Mouse (Mus musculus) gastrocnemius, adult 2 months (tissue): ENCODE measurements at regions not wholly inside any gene's neighbourhood (a gene's known extent, or its start where the extent isn't known, plus 50 kb on each side); places are given as distances from the start of the nearest gene placed in this dataset.

Experiments
- DNase-seq: peaks from one replicate; pipeline ENCODE4 v3.0.0; 2022
- H3K27ac ChIP-seq: fragments of 200-600 bp; 2 replicates; pipeline ENCODE4 v1.8.1; 2022; ENCODE audit warnings: mild to moderate bottlenecking
- H3K4me3 ChIP-seq: fragments of 200-600 bp; 2 replicates; pipeline ENCODE4 v1.8.1; 2022; ENCODE audit warnings: mild to moderate bottlenecking, moderate library complexity
- CTCF ChIP-seq: fragments of 200-600 bp; IDR thresholded peaks from 2 replicates; pipeline ENCODE4 v1.8.1; 2022; ENCODE audit warnings: antibody characterized with exemption, mild to moderate bottlenecking, moderate library complexity
- intact Hi-C: fragments of 180-260 bp; cut with DNase I; formaldehyde crosslinking; loops from one replicate; pipeline ENCODE4 v1.15.1; 2025

DNA sequence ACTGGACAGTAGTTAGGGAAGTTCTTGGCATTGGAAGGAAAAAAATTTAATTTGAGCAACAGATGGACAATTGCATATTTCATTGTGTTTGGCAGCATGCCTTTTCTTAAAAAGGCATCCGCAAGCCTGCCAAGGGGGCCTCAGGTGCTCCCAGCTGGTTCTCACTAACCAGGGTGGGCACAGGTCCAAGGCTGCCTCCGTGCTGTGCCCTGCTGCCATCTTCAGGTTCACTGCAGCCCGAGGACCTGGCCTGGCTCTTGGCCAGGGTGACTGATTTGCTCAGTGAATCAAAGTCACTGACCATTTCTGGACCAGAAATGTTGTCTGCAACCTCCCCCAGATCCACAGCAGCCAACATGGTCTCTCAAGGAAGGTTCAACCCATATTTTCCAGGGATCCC is 263.3 kb upstream of the Mgmt start:
- intact Hi-C loops: no loop called here
- TF ChIP-seq CTCF: peak; percentile 14; the same call in 1 of the 2 replicates
- Histone ChIP-seq H3K27ac (no peak overlapping the region), H3K4me3 (no peak overlapping the region)
- peak; percentile 59 for DNase-seq

DNA sequence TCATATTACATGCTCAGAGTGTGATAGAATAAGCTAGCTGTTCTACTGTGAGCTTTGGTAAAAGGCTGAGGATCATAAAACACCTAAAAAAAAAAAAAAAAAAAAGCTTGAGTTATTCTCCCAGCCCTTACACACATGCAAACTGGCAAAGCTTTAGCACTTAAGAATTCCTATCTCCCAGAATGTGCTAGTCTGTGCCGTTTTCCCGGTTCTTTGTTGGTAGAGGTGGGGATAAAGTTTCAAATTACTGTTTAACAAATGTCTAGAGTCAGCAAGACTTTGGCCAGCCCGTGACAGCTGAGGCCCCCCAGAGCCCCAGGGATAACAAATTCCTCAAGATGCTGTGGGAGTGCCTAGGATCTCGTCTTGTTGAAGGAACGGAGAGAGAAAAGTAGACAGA is 254.3 kb upstream of the Mgmt start:
- TF ChIP-seq CTCF: no peak
- DNase-seq: no peak
- Histone ChIP-seq H3K27ac (no peak overlapping the region), H3K4me3 (no peak overlapping the region)
- intact Hi-C loops: loop anchor here (5.0 kb wide), 1 partner anchor 153 kb away; no protein-coding TSS in a partner anchor

DNA sequence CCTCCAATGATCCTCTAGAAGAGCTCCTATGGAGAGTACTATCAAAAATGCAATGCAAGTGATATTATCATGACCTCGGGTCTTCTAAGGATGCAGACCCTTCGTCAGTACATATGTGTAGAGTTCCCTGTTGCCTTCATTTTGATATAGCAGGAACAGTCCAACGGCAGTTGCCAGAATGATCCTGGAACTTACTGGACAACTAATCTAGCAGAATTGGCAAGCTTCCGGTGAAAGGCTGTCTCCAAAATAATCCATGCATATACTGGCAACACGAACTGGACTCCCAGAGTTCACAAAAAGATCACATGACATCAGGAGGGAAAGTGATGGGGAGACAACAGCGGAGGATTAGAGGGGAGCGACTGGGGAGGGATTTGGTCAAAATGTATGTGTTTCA is 253.6 kb upstream of the Mgmt start:
- intact Hi-C loops: loop anchor here (5.0 kb wide), 1 partner anchor 153 kb away; no protein-coding TSS in a partner anchor
- no peak for TF ChIP-seq CTCF
- H3K27ac ChIP-seq: no peak overlapping the region
- no peak overlapping the region for H3K4me3 ChIP-seq
- DNase-seq: no peak

DNA sequence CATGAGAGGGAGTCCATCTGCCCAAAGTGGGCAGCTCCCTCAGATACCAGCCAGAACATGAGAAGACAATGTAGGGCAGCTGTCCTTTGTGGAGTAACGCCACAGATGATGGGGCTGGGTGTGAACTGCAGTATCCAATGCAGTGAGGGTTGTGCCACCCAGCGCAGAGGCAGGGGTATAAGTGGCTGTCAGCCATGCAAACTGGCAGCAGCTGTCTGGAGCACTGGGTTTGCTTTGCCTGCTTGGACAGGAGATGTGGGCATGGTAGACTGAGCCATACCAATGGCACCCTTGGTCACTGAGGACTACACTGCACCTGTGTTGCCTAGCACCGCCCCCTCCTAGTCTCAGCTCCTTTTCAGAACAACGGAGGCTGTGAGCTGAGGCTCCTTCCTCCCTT is 244.6 kb upstream of the Mgmt start:
- Histone ChIP-seq H3K4me3 (no peak overlapping the region), H3K27ac (no peak overlapping the region)
- intact Hi-C loops: no loop called here
- TF ChIP-seq CTCF: no peak
- no peak for DNase-seq

DNA sequence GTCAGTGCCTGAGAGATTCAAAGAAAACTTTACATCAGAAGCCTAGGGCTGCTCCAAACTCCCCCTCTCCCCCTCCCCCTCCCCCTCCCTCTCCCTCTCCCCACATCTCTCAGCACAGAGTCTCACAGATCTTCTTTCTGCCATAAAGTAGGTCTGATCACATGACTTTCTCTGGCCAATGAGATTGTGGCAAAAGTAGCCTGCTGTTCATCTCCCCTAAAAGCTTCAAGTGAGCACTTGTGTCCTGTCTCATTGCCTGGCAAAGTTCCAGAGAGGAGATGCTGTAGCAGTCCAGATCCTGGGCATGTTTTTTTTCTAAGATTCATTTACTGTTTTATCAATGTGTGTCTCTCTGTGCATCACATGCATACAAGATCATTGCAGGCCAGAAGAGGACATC is 234.5 kb upstream of the Mgmt start:
- Histone ChIP-seq H3K27ac (no peak overlapping the region), H3K4me3 (no peak overlapping the region)
- DNase-seq: no peak
- no peak for TF ChIP-seq CTCF
- intact Hi-C loops: no loop called here

DNA sequence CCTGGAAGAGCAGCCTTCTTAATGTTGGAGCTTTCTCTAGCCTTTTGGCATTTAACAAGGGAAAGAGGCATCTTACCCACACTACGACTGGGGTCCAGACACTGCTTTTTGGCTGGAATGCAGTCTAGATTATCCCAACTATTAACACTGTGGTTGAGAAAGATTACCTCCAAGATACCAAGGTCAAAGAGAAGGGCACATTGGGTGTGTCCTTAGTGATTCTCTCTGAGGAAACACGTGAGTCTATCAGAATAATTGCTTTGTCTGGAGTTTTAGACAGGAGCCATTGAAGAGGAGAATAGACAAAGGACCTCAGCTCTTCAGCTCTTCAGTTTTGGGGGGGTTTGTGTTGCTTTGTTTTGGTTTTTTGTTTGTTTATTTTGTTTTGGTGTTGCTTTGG is 234.0 kb upstream of the Mgmt start:
- no peak for TF ChIP-seq CTCF
- intact Hi-C loops: no loop called here
- H3K4me3 ChIP-seq: no peak overlapping the region
- H3K27ac ChIP-seq: no peak overlapping the region
- DNase-seq: no peak

GRCm38 (mm10) chr7:136664424-136665082 is 229.9 kb upstream of the Mgmt start:
- TF ChIP-seq CTCF: no peak
- no peak overlapping the region for H3K4me3 ChIP-seq
- intact Hi-C loops: no loop called here

DNA sequence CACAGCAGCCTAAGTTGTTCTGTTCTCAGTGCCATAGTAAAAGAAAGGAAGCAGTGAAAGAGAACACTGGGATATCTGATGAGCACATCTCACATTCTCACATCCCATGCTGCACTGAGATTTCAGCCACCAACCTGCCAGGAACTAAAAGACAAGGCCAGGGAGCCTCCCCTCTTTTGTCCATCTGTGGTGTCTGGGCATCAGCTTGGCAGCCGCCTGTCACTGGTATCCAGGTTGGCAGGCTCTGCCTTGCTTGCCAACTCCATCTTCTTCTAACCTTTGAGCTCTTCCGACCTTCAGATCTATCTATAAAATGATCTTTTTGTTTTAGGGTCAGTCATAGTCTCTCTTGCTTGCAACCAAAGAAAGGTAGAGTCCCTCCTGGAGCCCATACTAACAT is 228.5 kb upstream of the Mgmt start:
- no peak overlapping the region for H3K4me3 ChIP-seq
- H3K27ac ChIP-seq: no peak overlapping the region
- no peak for TF ChIP-seq CTCF
- intact Hi-C loops: no loop called here
- no peak for DNase-seq

More at GRCm38 (mm10) chr7:136664424-136665082, 229.9 kb upstream of the Mgmt start:
- H3K27ac ChIP-seq: no peak overlapping the region
- DNase-seq: no peak

- intact Hi-C loops: no loop called here
- Histone ChIP-seq H3K4me3 (no peak overlapping the region), H3K27ac (no peak overlapping the region)
- DNase-seq: no peak
- no peak for TF ChIP-seq CTCF
Observed at GRCm38 (mm10) chr7:136666707-136667106, 227.7 kb upstream of the Mgmt start.

DNA sequence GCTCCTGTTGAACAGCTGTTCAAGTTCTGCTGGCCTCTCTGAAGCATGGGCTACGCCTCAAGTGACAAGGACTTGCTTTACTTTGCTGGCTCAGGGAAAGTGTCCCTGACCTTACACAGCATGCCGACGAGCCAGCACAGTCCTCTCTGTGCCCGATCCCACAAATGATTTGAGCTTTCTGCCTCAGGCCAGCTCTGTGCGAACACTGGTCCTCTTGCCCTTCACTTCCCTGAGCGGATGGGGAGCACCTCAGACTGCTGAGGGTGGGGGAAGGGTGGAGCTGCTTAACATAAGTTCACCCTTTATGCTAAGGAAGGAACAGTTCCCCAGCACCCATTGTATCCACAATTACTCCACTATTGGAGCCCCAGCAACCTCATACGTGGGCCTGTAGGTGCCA is 223.7 kb upstream of the Mgmt start:
- intact Hi-C loops: no loop called here
- DNase-seq: no peak
- no peak for TF ChIP-seq CTCF
- H3K4me3 ChIP-seq: no peak overlapping the region
- no peak overlapping the region for H3K27ac ChIP-seq

- TF ChIP-seq CTCF: no peak
- no peak overlapping the region for H3K27ac ChIP-seq
- intact Hi-C loops: no loop called here
- no peak for DNase-seq
- no peak overlapping the region for H3K4me3 ChIP-seq
Observed at GRCm38 (mm10) chr7:136674159-136674558, 220.3 kb upstream of the Mgmt start.

- TF ChIP-seq CTCF: no peak
- H3K27ac ChIP-seq: peak overlapping the region; percentile 63; the same call in 1 of the 2 replicates
- H3K4me3 ChIP-seq: no peak overlapping the region
- intact Hi-C loops: no loop called here
- DNase-seq: no peak
Observed at GRCm38 (mm10) chr7:136675041-136675440, 219.4 kb upstream of the Mgmt start.

DNA sequence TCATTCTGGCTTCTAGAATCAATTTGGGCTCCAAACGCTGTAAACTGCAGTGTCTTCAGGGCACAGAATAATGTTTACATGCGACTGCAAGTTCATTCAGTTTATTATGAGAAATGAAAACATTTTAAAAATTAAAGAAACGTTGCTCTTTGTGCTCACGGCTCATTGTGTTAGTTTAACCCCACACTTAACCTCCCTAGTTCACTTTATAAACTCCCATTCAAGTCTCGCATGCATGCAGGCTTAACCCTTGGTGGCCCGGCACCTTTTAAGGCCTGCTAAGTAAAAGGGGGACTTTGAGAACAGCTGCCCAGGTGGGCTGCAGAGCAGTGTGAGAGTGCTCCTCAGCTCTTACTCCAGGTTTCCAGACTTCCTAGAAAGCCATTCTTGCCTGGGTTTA is 218.3 kb upstream of the Mgmt start:
- intact Hi-C loops: no loop called here
- H3K4me3 ChIP-seq: no peak overlapping the region
- no peak overlapping the region for H3K27ac ChIP-seq
- no peak for DNase-seq
- no peak for TF ChIP-seq CTCF

GRCm38 (mm10) chr7:136676987-136677545 is 217.3 kb upstream of the Mgmt start:
- H3K4me3 ChIP-seq: no peak overlapping the region
- intact Hi-C loops: no loop called here
- DNase-seq: no peak
- no peak overlapping the region for H3K27ac ChIP-seq
- no peak for TF ChIP-seq CTCF
